Mouse (Mus musculus): ENCODE results near the gene Lyve1.

Gene Lyve1

DNA sequence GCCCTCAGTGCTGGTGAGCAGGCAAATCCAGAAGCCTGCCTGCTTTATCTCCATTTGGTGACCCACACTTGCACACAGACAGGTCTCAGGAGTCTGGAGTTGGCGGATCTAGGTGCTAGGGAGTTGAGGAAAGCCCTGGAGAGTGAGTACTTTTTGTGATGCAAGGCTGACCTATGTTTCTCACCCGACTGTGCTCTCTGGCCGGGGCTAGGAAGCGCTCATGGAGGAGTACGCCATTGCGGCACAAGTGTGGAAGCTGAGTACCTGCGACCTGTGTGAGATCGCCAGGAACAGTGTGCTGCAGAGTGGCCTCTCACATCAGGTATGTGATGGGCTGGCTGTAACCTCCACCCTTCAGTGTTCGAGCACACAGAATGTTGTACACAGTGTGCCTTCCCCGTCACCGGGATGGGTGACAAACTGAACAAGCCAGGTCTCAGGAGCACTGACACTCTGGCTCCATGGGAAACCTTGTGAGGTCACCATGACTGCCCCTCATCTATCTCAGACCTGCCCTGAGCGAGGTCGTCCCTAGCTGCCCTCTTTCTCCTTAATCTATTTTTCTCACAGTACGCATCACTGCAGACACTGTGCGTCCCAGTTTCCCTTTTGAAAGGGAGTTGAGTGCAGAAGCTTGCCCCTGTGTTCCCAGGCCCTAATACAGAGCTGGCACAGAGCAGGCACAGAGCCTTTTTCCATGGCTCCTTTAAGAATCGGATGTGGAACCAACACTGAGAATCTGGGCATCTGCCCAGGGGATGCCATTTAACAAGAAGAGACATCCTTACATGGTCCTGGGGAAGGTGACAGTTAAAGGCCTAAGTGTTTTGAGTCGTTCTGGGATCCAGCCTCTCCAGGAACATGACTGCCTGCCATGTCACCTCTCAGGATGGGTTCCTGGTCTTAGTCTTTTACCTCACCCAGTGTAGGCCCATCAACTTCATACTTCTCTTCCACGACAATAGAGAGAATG lies 53.2 kb downstream of the Lyve1 start:
- no peak for DNase-seq (ENCODE audit: low read depth, low spot score)

DNA sequence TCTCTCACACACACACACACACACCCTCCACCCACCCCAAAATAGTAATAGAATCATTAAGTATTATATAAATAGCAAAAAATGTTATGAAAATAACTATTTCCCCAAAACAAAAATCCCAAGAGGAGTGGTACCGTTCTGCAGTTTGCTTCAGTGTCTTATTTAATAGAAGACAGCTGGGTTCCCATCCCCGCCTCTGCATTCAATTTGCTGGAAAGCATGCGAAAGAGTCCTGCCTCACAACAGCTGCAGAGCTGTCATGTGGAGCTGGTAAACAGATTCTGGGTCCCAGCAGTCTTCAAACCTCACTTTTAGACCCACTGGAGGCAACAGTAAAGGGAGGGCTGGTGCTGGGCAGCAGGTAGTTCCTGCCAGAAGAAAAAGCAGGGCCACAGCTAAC lies 54.1 kb downstream of the Lyve1 start:
- DNase-seq (ENCODE audit: low read depth, low spot score) = no peak

DNA sequence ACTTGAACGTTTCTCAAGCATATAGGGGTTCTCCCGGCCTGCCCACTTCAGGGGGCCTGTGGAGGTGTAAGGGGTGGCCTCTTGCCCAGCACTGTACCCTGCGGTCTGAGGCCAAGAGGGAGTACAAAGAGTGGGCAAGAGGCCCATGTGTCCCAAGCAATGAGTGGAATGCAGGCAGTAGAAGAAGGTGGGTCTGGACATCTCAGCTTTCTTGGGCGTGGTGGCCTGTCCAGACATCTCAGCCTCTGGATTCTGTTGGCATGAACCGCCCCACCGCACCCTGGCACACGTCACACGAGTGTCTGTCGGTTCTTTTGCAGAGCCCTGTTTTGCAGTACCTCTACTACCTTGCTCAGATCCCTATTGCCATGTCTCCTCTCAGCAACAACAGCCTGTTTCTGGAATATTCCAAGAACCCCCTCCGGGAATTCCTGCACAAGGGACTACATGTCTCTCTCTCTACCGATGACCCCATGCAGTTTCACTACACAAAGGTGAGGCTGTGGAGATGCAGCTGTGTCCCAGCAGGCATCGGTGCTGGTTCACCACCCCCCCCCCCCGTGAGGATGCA lies 55.5 kb downstream of the Lyve1 start:
- DNase-seq (ENCODE audit: low read depth, low spot score) = no peak

DNA sequence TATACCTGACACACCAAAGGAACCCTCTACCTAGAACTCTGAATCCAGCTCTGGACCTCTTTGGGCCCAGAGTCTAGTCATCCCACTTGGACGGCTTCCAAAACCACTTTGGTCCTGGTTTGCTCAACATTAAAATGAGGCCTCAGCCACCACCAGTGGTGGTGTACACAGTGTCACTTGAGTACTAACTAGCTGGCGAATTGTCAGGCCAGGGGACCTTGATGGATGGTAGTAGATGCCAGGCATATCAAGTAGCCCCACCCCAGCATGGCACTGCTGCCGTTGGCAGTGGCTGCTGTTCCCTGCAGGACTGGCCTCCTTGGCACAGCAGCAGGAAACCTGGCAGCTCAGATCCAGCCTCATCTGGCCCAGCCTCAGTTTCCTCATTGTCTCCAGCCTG lies 58.8 kb downstream of the Lyve1 start:
- DNase-seq (ENCODE audit: low read depth, low spot score) = no peak

DNA sequence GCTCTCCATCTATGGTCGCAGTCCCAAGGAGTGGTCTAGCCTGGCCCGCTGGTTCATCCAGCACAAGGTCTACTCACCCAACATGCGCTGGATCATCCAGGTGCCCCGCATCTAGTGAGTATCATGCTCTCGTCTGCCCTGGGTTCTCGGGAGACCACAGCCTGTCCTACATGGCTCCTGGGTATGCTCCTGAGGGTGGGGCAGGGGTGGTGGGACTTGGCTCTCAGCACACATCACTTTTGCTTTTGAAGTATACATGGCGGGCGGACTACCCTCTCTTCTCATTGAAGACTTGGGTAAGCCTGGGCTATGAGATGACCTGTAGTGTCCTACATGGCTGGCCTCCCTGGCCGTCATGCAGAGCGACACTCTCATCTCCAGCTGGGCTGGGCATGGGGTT lies 59.9 kb downstream of the Lyve1 start:
- DNase-seq (ENCODE audit: low read depth, low spot score) = no peak

DNA sequence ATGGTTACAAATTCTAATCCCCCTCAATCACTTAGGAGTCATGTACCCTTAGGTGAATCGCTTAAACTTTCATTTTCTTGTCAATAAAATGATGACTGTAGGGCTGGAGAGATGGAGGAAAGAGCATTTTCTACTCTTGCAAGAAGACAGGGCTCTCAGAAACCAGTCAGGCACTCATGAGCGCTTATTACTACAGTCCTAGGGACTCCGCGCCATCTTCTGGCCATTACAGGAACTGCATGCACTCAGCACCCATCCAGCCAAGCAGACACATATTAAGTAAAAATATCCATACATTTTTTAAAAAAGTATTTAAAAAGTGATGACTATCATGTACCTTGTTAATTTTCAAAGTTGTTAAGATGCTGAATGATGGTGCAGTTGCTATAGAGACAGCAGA lies 62.0 kb downstream of the Lyve1 start:
- DNase-seq (ENCODE audit: low read depth, low spot score) = peak; percentile 85

All from mesoderm, embryonic 11.5 days (tissue).